Mouse (Mus musculus): ENCODE data around the gene Slpi. TPM values are rescaled to one million over a fixed set of nuclear protein-coding genes. Genes with fewer than 3 reads are reported as not detected.

Gene Slpi
- 12.1 and 14.1 TPM in 2 replicates for polyA plus RNA-seq (2016; fragmentation: Nextera tagmentation; extraction: Ambion mirVana)

DNA sequence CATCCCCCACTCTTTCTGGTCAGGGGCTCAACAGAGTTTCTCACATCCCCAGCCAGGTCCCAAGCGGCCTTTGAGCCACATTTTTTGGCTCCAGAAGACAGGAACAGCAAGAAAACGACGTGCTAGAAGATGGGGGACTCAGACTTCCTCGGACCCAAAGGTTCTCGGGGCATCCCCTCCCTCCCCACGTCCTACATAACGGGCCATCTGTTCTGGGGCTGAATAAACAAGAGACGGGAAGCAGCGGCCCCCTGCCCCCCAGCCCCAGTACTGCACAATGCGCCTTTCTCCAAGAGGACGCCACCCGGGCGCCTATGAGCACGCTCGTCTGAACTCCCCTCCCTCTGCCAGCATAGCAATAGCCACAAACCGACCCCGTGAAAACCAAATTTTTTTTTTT, at the start of gene Slpi:
Gene Slpi, minus strand, starts transcription at position 76 of the 400 bp plus-strand sequence.
- H3K4me1 ChIP-seq, result no peaks in the 10 kb centered on the region
- peak within 1 kb of the TSS; percentile 42 for H3K4me3 ChIP-seq
- H3K4me2 ChIP-seq, result peak within 1 kb of the TSS; percentile 65
- H3K9ac ChIP-seq, result no peak within 1 kb of the TSS
- H3K9me3 ChIP-seq (replicated peaks), result no peaks in the 10 kb centered on the region
- H3K27me3 ChIP-seq (replicated peaks), result peaks cover 67% of the 10 kb centered on the region
- H3K27ac ChIP-seq, result no peak within 1 kb of the TSS
- 3% methylated on average over 17 of the region's 17 CpGs for WGBS (ENCODE audit: insufficient replicate concordance)
- no peak for ATAC-seq
- no peaks in the 10 kb centered on the region for H3K36me3 ChIP-seq

DNA sequence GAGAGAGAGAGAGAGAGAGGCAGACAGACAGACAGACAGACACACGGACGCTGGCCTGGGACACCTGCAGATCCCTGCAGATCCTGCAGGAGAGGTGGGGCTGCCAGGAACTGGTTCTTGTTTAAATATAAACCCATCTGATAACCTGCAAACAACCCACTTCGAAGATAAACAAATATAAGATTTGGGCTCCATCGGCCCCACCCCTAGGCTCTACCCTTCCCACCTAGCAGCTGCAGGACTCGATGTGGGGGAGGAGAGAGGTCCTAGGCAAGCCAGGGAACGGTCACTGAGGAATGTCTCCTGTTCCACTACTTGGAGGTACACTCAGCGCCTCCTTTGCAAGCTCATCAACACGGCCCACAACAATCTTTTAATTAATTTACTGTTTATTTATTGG, 49.4 kb upstream of the Slpi start:
- 0 out of 2 replicates have a peak overlapping the region, but pooled peaks have one; percentile 38 for H3K27ac ChIP-seq
- H3K9me3 ChIP-seq (replicated peaks), result no peaks in the 10 kb centered on the region
- H3K27me3 ChIP-seq (replicated peaks), result peaks cover 67% of the 10 kb centered on the region
- H3K9ac ChIP-seq, result no peak overlapping the region
- no peak overlapping the region for H3K4me3 ChIP-seq
- WGBS (ENCODE audit: insufficient replicate concordance), result 45% methylated on average over 8 of the region's 8 CpGs
- no peak for ATAC-seq
- peaks cover 13% of the 10 kb centered on the region; the same call in 1 of the 2 replicates for H3K4me1 ChIP-seq
- H3K4me2 ChIP-seq, result peak overlapping the region; percentile 38
- no peaks in the 10 kb centered on the region for H3K36me3 ChIP-seq

DNA sequence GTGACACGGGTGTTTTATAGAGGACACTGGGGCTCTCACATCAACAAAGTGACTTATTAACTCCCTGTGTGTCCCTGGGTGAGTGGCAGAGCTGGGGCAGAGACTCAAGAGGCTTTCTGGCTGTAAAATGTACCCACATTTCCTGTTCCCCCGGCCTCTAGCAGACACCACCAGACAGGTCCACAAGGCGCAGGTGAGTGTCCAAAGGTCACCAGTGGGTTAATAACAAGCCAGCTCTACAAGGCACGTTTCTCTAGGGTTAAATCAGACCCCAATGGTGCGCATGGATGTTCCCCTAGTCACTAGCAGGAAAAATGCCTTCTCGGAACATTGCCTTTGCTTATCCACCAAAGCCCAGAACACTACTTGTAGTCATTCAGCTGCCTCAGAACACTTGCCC, 48.8 kb upstream of the Slpi start:
- Histone ChIP-seq H3K36me3 (no peaks in the 10 kb centered on the region), H3K4me2 (peak overlapping the region; percentile 38), H3K4me3 (no peak overlapping the region), H3K27me3 (replicated peaks) (peaks cover 67% of the 10 kb centered on the region), H3K4me1 (peaks cover 18% of the 10 kb centered on the region), H3K9ac (no peak overlapping the region), H3K9me3 (replicated peaks) (no peaks in the 10 kb centered on the region), H3K27ac (0 out of 2 replicates have a peak overlapping the region, but pooled peaks have one; percentile 38)
- ATAC-seq, result no peak
- 45% methylated on average over 6 of the region's 6 CpGs for WGBS (ENCODE audit: insufficient replicate concordance)

GRCm38 (mm10) chr2:164436961-164437360, 48.1 kb upstream of the Slpi start:
- H3K27ac ChIP-seq, result peak overlapping the region; percentile 11
- H3K4me1 ChIP-seq, result peaks cover 21% of the 10 kb centered on the region
- ATAC-seq, result peak; percentile 13; the same call in 1 of the 2 replicates
- no peak overlapping the region for H3K9ac ChIP-seq
- H3K4me2 ChIP-seq, result peak overlapping the region; percentile 38
- no peaks in the 10 kb centered on the region for H3K9me3 ChIP-seq (replicated peaks)
- WGBS (ENCODE audit: insufficient replicate concordance), result 44% methylated on average over 3 of the region's 3 CpGs
- H3K27me3 ChIP-seq (replicated peaks), result peaks cover 67% of the 10 kb centered on the region
- no peaks in the 10 kb centered on the region for H3K36me3 ChIP-seq
- no peak overlapping the region for H3K4me3 ChIP-seq

DNA sequence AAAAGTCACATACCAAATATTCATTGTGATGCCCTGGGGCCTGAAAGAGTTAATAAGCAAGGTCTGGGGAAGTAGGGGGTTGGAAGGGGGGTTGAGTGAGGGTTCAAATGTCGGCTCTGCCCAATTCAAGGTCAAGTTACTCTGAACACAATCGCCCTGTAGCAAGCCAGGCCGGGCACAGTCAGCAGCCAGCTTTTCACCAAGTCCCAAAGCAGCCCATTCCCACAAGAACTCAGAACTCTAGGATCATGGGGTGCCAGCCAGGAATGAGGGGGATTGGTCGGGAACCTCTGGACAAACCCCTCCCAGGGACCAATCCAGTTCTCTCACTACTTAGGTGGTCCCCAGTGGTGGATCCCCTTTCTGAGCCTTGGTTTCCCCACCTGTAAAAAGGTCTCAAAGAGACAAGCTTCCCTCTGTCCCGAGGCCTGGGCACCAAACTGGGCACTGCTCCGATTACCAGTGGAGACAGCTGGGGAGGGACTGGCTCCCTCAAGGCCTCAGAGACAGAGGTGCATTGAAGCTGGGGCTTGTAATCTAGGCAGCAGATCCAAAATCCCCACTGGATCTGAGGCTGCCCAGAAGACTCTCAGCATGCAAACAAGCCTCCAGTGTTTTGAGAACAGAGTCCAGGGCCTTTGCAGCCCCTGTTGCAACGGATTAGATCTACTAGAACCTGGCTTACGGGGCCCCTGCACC, 47.5 kb upstream of the Slpi start:
- no peaks in the 10 kb centered on the region for H3K36me3 ChIP-seq
- ATAC-seq, result 0 out of 2 replicates have a peak, but pooled peaks have one; percentile 4
- WGBS (ENCODE audit: insufficient replicate concordance), result 23% methylated on average over 8 of the region's 8 CpGs
- 0 out of 2 replicates have a peak overlapping the region, but pooled peaks have one; percentile 15 for H3K9ac ChIP-seq
- peaks cover 67% of the 10 kb centered on the region for H3K27me3 ChIP-seq (replicated peaks)
- H3K4me2 ChIP-seq, result peak overlapping the region; percentile 38
- peaks cover 21% of the 10 kb centered on the region for H3K4me1 ChIP-seq
- H3K9me3 ChIP-seq (replicated peaks), result no peaks in the 10 kb centered on the region
- peak overlapping the region; percentile 11 for H3K27ac ChIP-seq
- H3K4me3 ChIP-seq, result no peak overlapping the region

GRCm38 (mm10) chr2:164435216-164436090, 46.6 kb upstream of the Slpi start:
- no peak overlapping the region for H3K4me3 ChIP-seq
- H3K9me3 ChIP-seq (replicated peaks), result no peaks in the 10 kb centered on the region
- H3K27me3 ChIP-seq (replicated peaks), result peaks cover 67% of the 10 kb centered on the region
- no peaks in the 10 kb centered on the region for H3K36me3 ChIP-seq
- H3K4me1 ChIP-seq, result peaks cover 23% of the 10 kb centered on the region
- no peak for ATAC-seq
- H3K4me2 ChIP-seq, result no peak overlapping the region
- H3K27ac ChIP-seq, result no peak overlapping the region
- 17% methylated on average over 5 of the region's 5 CpGs for WGBS (ENCODE audit: insufficient replicate concordance)
- no peak overlapping the region for H3K9ac ChIP-seq

GRCm38 (mm10) chr2:164434681-164435080, 45.8 kb upstream of the Slpi start:
- Histone ChIP-seq H3K4me2 (no peak overlapping the region), H3K4me1 (peaks cover 23% of the 10 kb centered on the region), H3K9ac (no peak overlapping the region), H3K9me3 (replicated peaks) (no peaks in the 10 kb centered on the region), H3K36me3 (no peaks in the 10 kb centered on the region), H3K27me3 (replicated peaks) (peaks cover 69% of the 10 kb centered on the region), H3K4me3 (no peak overlapping the region), H3K27ac (no peak overlapping the region)
- no peak for ATAC-seq
- 58% methylated on average over 3 of the region's 3 CpGs for WGBS (ENCODE audit: insufficient replicate concordance)

DNA sequence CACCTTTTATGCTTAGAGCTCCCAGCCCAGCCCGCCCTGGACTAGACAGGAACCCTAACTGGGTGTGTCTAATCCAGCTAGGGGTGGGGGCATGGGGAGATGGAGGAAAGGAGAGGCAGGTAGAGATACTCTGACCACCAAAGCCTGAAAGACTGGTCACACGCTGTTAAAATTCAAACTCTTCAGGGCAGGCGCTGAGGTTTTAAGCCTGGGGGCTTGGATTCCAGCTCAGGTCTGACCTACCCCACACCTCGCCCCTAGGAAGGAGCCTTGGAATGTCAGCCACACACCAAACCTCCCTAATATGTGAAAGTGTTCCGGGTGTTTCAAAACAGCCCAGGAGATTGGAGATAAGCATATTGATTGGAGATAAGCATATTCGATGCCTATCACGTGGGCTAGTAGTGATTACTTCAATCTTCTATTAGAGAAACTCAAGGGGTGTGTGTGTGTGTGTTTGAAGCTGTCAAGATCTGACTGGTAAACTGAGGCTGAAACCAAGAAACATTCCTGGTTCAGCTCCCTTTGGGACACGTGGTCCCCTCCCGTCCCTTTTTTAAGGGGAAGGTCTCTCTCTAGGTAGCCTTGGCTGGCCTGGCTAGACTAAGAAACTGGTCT, 44.5 kb upstream of the Slpi start:
- peak overlapping the region; percentile 36 for H3K4me2 ChIP-seq

DNA sequence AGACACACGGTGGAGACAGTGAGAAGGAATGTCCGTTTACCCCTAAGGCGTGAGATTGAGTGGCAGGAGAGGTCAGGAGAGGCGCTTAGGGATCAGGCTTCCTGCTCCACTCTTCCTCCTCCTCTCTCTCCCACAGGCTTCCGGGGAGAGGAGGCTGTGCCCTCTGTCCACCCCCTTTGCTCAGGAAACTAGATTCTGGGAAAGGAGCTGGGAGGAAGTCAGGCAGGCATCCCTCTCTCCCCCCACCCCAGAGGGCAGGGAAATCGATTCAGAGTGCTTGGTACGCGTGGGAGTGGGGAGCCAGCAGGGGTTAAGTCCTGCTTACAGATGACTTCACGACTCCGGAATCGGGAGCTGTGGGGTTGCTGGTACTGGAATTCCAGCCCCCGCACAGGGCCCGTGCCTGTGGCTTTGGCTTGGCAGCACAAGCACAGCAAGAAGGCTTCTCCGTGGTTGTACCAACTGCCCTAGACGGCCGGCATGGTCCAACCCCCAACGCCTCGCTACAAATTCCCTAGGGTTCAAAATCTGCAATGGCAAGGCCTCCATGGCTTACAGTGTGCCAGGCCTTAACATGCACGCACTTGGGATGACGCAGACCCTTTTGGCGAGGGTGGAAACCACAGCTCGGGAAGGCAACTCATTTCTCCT, 43.8 kb upstream of the Slpi start:
- WGBS (ENCODE audit: insufficient replicate concordance), result 21% methylated on average over 22 of the region's 22 CpGs
- H3K9ac ChIP-seq, result 0 out of 2 replicates have a peak overlapping the region, but pooled peaks have one; percentile 13
- H3K27me3 ChIP-seq (replicated peaks), result peaks cover 84% of the 10 kb centered on the region
- H3K36me3 ChIP-seq, result peaks cover 9% of the 10 kb centered on the region; the same call in 1 of the 2 replicates
- no peak for ATAC-seq
- H3K27ac ChIP-seq, result peak overlapping the region; percentile 73
- H3K4me3 ChIP-seq, result no peak overlapping the region
- H3K9me3 ChIP-seq (replicated peaks), result no peaks in the 10 kb centered on the region
- peaks cover 26% of the 10 kb centered on the region for H3K4me1 ChIP-seq
- H3K4me2 ChIP-seq, result peak overlapping the region; percentile 36

More for the DNA sequence above, 44.5 kb upstream of the Slpi start:
- peaks cover 23% of the 10 kb centered on the region for H3K4me1 ChIP-seq
- H3K9ac ChIP-seq, result no peak overlapping the region
- no peak for ATAC-seq
- H3K36me3 ChIP-seq, result peaks cover 5% of the 10 kb centered on the region; the same call in 1 of the 2 replicates
- H3K27ac ChIP-seq, result peak overlapping the region; percentile 73
- no peaks in the 10 kb centered on the region for H3K9me3 ChIP-seq (replicated peaks)
- WGBS (ENCODE audit: insufficient replicate concordance), result 49% methylated on average over 9 of the region's 9 CpGs
- H3K27me3 ChIP-seq (replicated peaks), result peaks cover 82% of the 10 kb centered on the region
- no peak overlapping the region for H3K4me3 ChIP-seq

DNA sequence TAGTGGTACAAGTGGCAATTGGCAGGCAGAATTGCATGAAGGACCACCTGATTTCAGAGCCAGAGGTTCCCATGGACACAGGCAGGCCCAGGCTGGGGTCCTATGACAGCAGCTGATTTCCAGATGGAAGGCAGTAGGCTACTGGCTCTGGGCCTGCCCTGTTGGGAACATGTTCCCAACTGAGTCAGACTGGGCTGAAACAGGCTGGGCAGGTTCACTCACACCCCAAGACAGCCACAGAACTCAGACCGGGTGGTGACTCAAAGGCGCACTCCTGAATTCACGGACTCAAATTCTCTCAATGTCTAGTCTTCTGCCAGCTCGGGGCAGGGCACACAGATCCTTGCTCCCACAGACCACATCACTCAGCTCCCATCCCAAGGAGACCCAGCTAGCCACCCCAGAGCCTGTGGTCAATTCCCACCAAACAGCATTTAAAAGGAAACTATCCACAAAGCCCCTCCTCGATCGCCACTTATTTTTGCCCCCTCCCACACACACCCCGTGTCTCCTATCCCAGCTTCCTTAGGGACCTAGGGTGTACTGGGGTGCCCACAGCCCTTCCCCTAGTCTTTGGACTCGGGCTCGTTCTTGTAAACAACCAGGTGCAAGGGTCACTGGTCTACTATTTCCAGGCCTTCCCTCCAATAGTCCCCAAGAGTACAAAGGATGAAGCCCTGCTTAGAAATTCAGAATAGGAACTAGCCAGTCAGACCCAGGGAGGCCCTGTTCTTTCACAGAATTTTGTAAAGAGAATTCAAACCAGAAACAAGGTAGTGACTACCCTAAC, 43.0 kb upstream of the Slpi start:
- H3K36me3 ChIP-seq, result peaks cover 13% of the 10 kb centered on the region; the same call in 1 of the 2 replicates
- peak; percentile 40; the same call in 1 of the 2 replicates for ATAC-seq
- H3K4me1 ChIP-seq, result peaks cover 26% of the 10 kb centered on the region
- H3K27ac ChIP-seq, result peak overlapping the region; percentile 73
- no peak overlapping the region for H3K9ac ChIP-seq
- peak overlapping the region; percentile 36 for H3K4me2 ChIP-seq
- H3K4me3 ChIP-seq, result no peak overlapping the region
- peaks cover 84% of the 10 kb centered on the region for H3K27me3 ChIP-seq (replicated peaks)
- WGBS (ENCODE audit: insufficient replicate concordance), result 60% methylated on average over 9 of the region's 9 CpGs
- no peaks in the 10 kb centered on the region for H3K9me3 ChIP-seq (replicated peaks)

Measured in liver, embryonic 12.5 days (tissue).